ENCODE assay signal across 8 mouse cellular contexts in genomic region chr19:45301432-45301732, GRCm38 (mm10).
DNase-seq lines count a peak whose midpoint lies in the region; ATAC-seq and TF ChIP-seq lines count a peak whose summit lies in the region.

No protein-coding gene starts in this region.

- peak overlapping the region; percentile 94 for H3K4me2 ChIP-seq in kidney, embryonic 14.5 days (replicated peaks; ENCODE audit: low read depth, low read length)
- H3K4me2 ChIP-seq in forebrain, embryonic 15.5 days (replicated peaks), result peak overlapping the region; percentile 93
- H3K4me2 ChIP-seq in liver, postnatal 0 days (ENCODE audit: low read depth, low read length), result peak overlapping the region; percentile 93

- H3K4me1 ChIP-seq in kidney, embryonic 14.5 days (ENCODE audit: control insufficient read depth, insufficient read depth, low read length), result peaks cover 10% of the 10 kb centered on the region; the same call in 1 of the 2 replicates
- H3K4me1 ChIP-seq in bone marrow macrophage, adult 2 months (ENCODE audit: control insufficient read depth, insufficient read depth, low read length), result no peaks in the 10 kb centered on the region
- peaks cover 24% of the 10 kb centered on the region for H3K4me1 ChIP-seq in forebrain, embryonic 15.5 days
- peaks cover 4% of the 10 kb centered on the region for H3K4me1 ChIP-seq in liver, postnatal 0 days (ENCODE audit: insufficient read depth)

- no peak for TF ChIP-seq EP300 in liver, postnatal 0 days (IDR thresholded peaks at IDR 0.05; ENCODE audit: low read depth)

- peak overlapping the region; percentile 66; the same call in 1 of the 2 replicates for H3K27ac ChIP-seq in kidney, embryonic 14.5 days (ENCODE audit: low read depth, low read length)
- no peak overlapping the region for H3K27ac ChIP-seq in bone marrow macrophage, adult 2 months (ENCODE audit: insufficient read depth, low read depth, low read length)
- peak overlapping the region; percentile 97 for H3K27ac ChIP-seq in forebrain, embryonic 15.5 days (replicated peaks)
- H3K27ac ChIP-seq in liver, postnatal 0 days (ENCODE audit: low read depth), result no peak overlapping the region

- H3K36me3 ChIP-seq in kidney, embryonic 14.5 days (ENCODE audit: control insufficient read depth, insufficient read depth, low read length), result no peaks in the 10 kb centered on the region
- H3K36me3 ChIP-seq in forebrain, embryonic 15.5 days, result no peaks in the 10 kb centered on the region
- H3K36me3 ChIP-seq in liver, postnatal 0 days (replicated peaks; ENCODE audit: insufficient read depth, low read length), result no peaks in the 10 kb centered on the region

- no peak for ATAC-seq in kidney, embryonic 14.5 days (ENCODE audit: low FRiP score, low TSS enrichment)
- peak; percentile 7 for ATAC-seq in forebrain, embryonic 15.5 days (replicated peaks)
- no peak for ATAC-seq in liver, postnatal 0 days
- ATAC-seq in activated CD4-positive, CD25-positive, alpha-beta regulatory T cell, adult 4 months, result no peak

- H3K9me3 ChIP-seq in kidney, embryonic 14.5 days (ENCODE audit: control insufficient read depth, low read length), result no peaks in the 10 kb centered on the region
- no peaks in the 10 kb centered on the region for H3K9me3 ChIP-seq in forebrain, embryonic 15.5 days
- H3K9me3 ChIP-seq in liver, postnatal 0 days (ENCODE audit: low read length), result no peaks in the 10 kb centered on the region

- no peak for TF ChIP-seq POLR2A in bone marrow macrophage, adult 2 months (IDR thresholded peaks at IDR 0.05; ENCODE audit: borderline replicate concordance, low read depth, low read length)

- no peak for TF ChIP-seq CTCF in bone marrow macrophage, adult 2 months (IDR thresholded peaks at IDR 0.05; ENCODE audit: low read depth, low read length)
- TF ChIP-seq CTCF in liver, postnatal 0 days (IDR thresholded peaks at IDR 0.05; ENCODE audit: low read depth), result no peak

- no peak for DNase-seq in kidney, adult 8-10 months
- DNase-seq in liver, postnatal 0 days, result no peak
- DNase-seq in spleen, postnatal 4 days (ENCODE audit: low spot score in 2 of 2), result no peak
- no peak for DNase-seq in spleen, adult 12 weeks (ENCODE audit: low spot score)

- peak overlapping the region; percentile 51 for H3K4me3 ChIP-seq in kidney, embryonic 14.5 days (ENCODE audit: low read length)
- H3K4me3 ChIP-seq in bone marrow macrophage, adult 2 months (ENCODE audit: insufficient read depth, low read length), result peak overlapping the region; percentile 1
- peak overlapping the region; percentile 54 for H3K4me3 ChIP-seq in forebrain, embryonic 15.5 days
- H3K4me3 ChIP-seq in liver, postnatal 0 days (ENCODE audit: low read depth, low read length), result peak overlapping the region; percentile 60

- peak overlapping the region; percentile 60 for H3K9ac ChIP-seq in kidney, embryonic 14.5 days (ENCODE audit: low read depth, low read length)
- peak overlapping the region; percentile 83 for H3K9ac ChIP-seq in forebrain, embryonic 15.5 days (replicated peaks)
- H3K9ac ChIP-seq in liver, postnatal 0 days (replicated peaks), result no peak overlapping the region

- peaks cover 43% of the 10 kb centered on the region for H3K27me3 ChIP-seq in kidney, embryonic 14.5 days (ENCODE audit: control insufficient read depth, insufficient read depth, low read length)
- H3K27me3 ChIP-seq in forebrain, embryonic 15.5 days, result peaks cover 24% of the 10 kb centered on the region; the same call in 1 of the 2 replicates
- peaks cover 77% of the 10 kb centered on the region for H3K27me3 ChIP-seq in liver, postnatal 0 days (ENCODE audit: insufficient read depth, low read length)

- 2% methylated on average over 16 of the region's 16 CpGs for WGBS in kidney, embryonic 14.5 days
- WGBS in forebrain, embryonic 15.5 days, result 0% methylated on average over 11 of the region's 16 CpGs
- 2% methylated on average over 15 of the region's 16 CpGs for WGBS in liver, postnatal 0 days (ENCODE audit: insufficient replicate concordance)

Comparison
In these comparisons a context has a peak if more than half of its experiments do, and no peak if none do; other contexts are left out.
1. H3K27ac ChIP-seq: peak in kidney, embryonic 14.5 days (single experiment) and forebrain, embryonic 15.5 days (single experiment); none in bone marrow macrophage, adult 2 months (single experiment) and liver, postnatal 0 days (single experiment).
2. H3K4me3 ChIP-seq: peak in every context shown above with its lines; median percentile 60 in liver, postnatal 0 days; 54 in forebrain, embryonic 15.5 days; 51 in kidney, embryonic 14.5 days; 1 in bone marrow macrophage, adult 2 months.
3. Peak in every context shown above with its lines, with median percentiles within 50 percentile points of each other: H3K4me2 ChIP-seq.